Mouse (Mus musculus) small intestine, adult 2 months (tissue): ENCODE measurements around the gene Pcyox1.

ENCODE experiments used
- CTCF ChIP-seq: fragments of 200-500 bp; IDR thresholded peaks from 2 replicates; pipeline ENCODE4 v1.5.1; 2012; ENCODE audit warnings: low read depth, mild to moderate bottlenecking, control low read depth, inconsistent platforms, low read length, moderate library complexity, mixed read lengths; ENCODE audit not compliant: insufficient replicate concordance, insufficient read length; ENCODE audit errors: extremely low read depth
- POLR2A ChIP-seq: fragments of 200-500 bp; IDR thresholded peaks from 2 replicates; pipeline ENCODE4 v1.6.1; 2012; ENCODE audit warnings: low read depth, mild to moderate bottlenecking, control low read depth, inconsistent platforms, low read length, moderate library complexity

DNA sequence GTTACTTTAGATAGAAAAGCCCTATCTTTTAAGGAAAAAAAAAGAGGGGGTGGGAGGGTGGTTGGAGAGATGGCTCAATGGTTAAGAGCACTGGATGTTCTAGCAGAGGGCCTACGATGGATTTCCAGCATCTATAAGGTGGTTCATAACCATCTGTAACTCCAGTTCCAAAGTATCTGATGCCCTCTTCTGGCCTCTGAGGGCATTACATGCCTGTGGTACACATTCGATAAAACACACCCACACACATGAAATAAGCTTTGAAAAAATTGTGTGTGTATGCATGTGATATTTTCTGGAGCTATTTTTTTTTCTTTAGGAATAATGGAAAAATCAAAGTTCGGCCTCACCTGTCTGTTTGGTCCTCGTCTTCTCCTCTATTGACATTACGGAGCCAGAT, 5.6 kb downstream of the Pcyox1 start:
- TF ChIP-seq CTCF (no peak), POLR2A (no peak)
